25 mouse cellular contexts compared by ENCODE assay signal in genomic region chr1:58495603-58496002, GRCm38 (mm10). TPM values are rescaled to one million over a fixed set of nuclear protein-coding genes. Genes with fewer than 3 reads are reported as not detected.
DNase-seq lines count a peak whose midpoint lies in the region; ATAC-seq and TF ChIP-seq lines count a peak whose summit lies in the region.
"Had no signal": no experiment of that assay in that cellular context is flagged by ENCODE, and none has a peak within 500 bp of the region (broad histone marks: within the 10 kb centered on the region; RNA-seq: fewer than 3 reads in every experiment).

No protein-coding gene starts in this region.

- WGBS in embryonic facial prominence, embryonic 14.5 days = 89% methylated on average over 6 of the region's 6 CpGs
- 92% methylated on average over 6 of the region's 6 CpGs for WGBS in embryonic facial prominence, embryonic 10.5 days
- WGBS in embryonic facial prominence, embryonic 15.5 days = 92% methylated on average over 6 of the region's 6 CpGs

- no peak overlapping the region for H3K27ac ChIP-seq in embryonic facial prominence, embryonic 14.5 days (replicated peaks; ENCODE audit: low read depth, low read length)
- no peak overlapping the region for H3K27ac ChIP-seq in embryonic facial prominence, embryonic 10.5 days (replicated peaks)
- H3K27ac ChIP-seq in left cerebral cortex, adult 2 months = peak overlapping the region; percentile 56; the same call in 1 of the 2 replicates
- no peak overlapping the region for H3K27ac ChIP-seq in embryonic facial prominence, embryonic 15.5 days (replicated peaks)
- H3K27ac ChIP-seq: embryonic facial prominence, embryonic 13.5 days; forebrain, embryonic 10.5 days; forebrain, embryonic 12.5 days had no signal

- intact Hi-C loops in left cerebral cortex, adult 2 months (cut with DNase I) = no loop called here
- intact Hi-C loops in left cerebral cortex, postnatal 36 days (cut with DNase I) = no loop called here

- no peak overlapping the region for H3K9ac ChIP-seq in embryonic facial prominence, embryonic 14.5 days (ENCODE audit: low read depth, low read length)
- no peak overlapping the region for H3K9ac ChIP-seq in embryonic facial prominence, embryonic 15.5 days
- H3K9ac ChIP-seq: embryonic facial prominence, embryonic 13.5 days; forebrain, embryonic 12.5 days had no signal

- TF ChIP-seq CTCF in left cerebral cortex, adult 2 months (IDR thresholded peaks at IDR 0.05) = no peak

- no peak overlapping the region for H3K4me3 ChIP-seq in embryonic facial prominence, embryonic 14.5 days (ENCODE audit: low read depth, low read length)
- H3K4me3 ChIP-seq in embryonic facial prominence, embryonic 10.5 days = no peak overlapping the region
- no peak overlapping the region for H3K4me3 ChIP-seq in left cerebral cortex, adult 2 months
- H3K4me3 ChIP-seq in embryonic facial prominence, embryonic 15.5 days (replicated peaks) = no peak overlapping the region
- H3K4me3 ChIP-seq: embryonic facial prominence, embryonic 13.5 days; erythroblast, embryonic 14.5 days; forebrain, embryonic 10.5 days; forebrain, embryonic 12.5 days had no signal

- no peak overlapping the region for H3K4me2 ChIP-seq in embryonic facial prominence, embryonic 14.5 days (ENCODE audit: low read depth, low read length)
- H3K4me2 ChIP-seq in embryonic facial prominence, embryonic 15.5 days (replicated peaks) = no peak overlapping the region
- H3K4me2 ChIP-seq: embryonic facial prominence, embryonic 13.5 days; forebrain, embryonic 12.5 days had no signal

- peaks cover 89% of the 10 kb centered on the region for H3K36me3 ChIP-seq in embryonic facial prominence, embryonic 14.5 days (ENCODE audit: control insufficient read depth, insufficient read depth, low read length)
- peaks cover 99% of the 10 kb centered on the region for H3K36me3 ChIP-seq in embryonic facial prominence, embryonic 10.5 days (replicated peaks)
- peaks cover 71% of the 10 kb centered on the region for H3K36me3 ChIP-seq in embryonic facial prominence, embryonic 15.5 days

- H3K9me3 ChIP-seq in embryonic facial prominence, embryonic 14.5 days (ENCODE audit: control insufficient read depth, low read length) = no peaks in the 10 kb centered on the region
- no peaks in the 10 kb centered on the region for H3K9me3 ChIP-seq in embryonic facial prominence, embryonic 10.5 days
- H3K9me3 ChIP-seq in embryonic facial prominence, embryonic 15.5 days (replicated peaks) = no peaks in the 10 kb centered on the region
- H3K9me3 ChIP-seq: embryonic facial prominence, embryonic 13.5 days; forebrain, embryonic 10.5 days; forebrain, embryonic 12.5 days; G1E had no signal

- no peaks in the 10 kb centered on the region for H3K27me3 ChIP-seq in embryonic facial prominence, embryonic 14.5 days (replicated peaks; ENCODE audit: control insufficient read depth, insufficient read depth, low read length)
- H3K27me3 ChIP-seq in embryonic facial prominence, embryonic 10.5 days (replicated peaks; ENCODE audit: low read depth, poor library complexity, severe bottlenecking) = no peaks in the 10 kb centered on the region
- H3K27me3 ChIP-seq in embryonic facial prominence, embryonic 15.5 days = no peaks in the 10 kb centered on the region
- H3K27me3 ChIP-seq: CH12.LX; embryonic facial prominence, embryonic 13.5 days; forebrain, embryonic 12.5 days; Patski had no signal

- H3K4me1 ChIP-seq in embryonic facial prominence, embryonic 14.5 days (ENCODE audit: control insufficient read depth, insufficient read depth, low read length) = no peaks in the 10 kb centered on the region
- H3K4me1 ChIP-seq in embryonic facial prominence, embryonic 10.5 days = no peaks in the 10 kb centered on the region
- no peaks in the 10 kb centered on the region for H3K4me1 ChIP-seq in embryonic facial prominence, embryonic 15.5 days
- H3K4me1 ChIP-seq: embryonic facial prominence, embryonic 13.5 days; forebrain, embryonic 10.5 days; forebrain, embryonic 12.5 days had no signal

- ATAC-seq in embryonic facial prominence, embryonic 14.5 days (ENCODE audit: low read depth) = peak; percentile 57; the same call in 1 of the 2 replicates
- peak; percentile 63 for ATAC-seq in embryonic facial prominence, embryonic 15.5 days (ENCODE audit: insufficient number of reproducible peaks, low FRiP score, low TSS enrichment, low read depth)
- ATAC-seq: activated CD4-positive, CD25-positive, alpha-beta regulatory T cell, adult 4 months; CD4-positive, CD25-positive, alpha-beta regulatory T cell, adult 4 months; forebrain, embryonic 14.5 days; forebrain, embryonic 16.5 days; Patski had no signal

- peak; percentile 3 for DNase-seq in embryonic facial prominence, embryonic 14.5 days (ENCODE audit: low spot score)
- no peak for DNase-seq in embryonic facial prominence, embryonic 10.5 days (ENCODE audit: low spot score)
- no peak for DNase-seq in left cerebral cortex, adult 2 months (ENCODE audit: extremely low spot score in 1 of 2, low spot score in 2 of 2)
- no peak for DNase-seq in left cerebral cortex, postnatal 36 days (ENCODE audit: low spot score in 2 of 2)
- DNase-seq: adrenal gland, adult 8-10 months; adrenal gland, postnatal 14 days; adrenal gland, postnatal 36 days; B cell, adult 2 months; cerebellum, adult 11-12 months; cerebellum, adult 2 months; cerebellum, adult 9-10 months; cerebellum, postnatal 10 days; cerebellum, postnatal 25 days had no signal

RNA-seq across cellular contexts. Expression of gene Orc2, which starts 9.3 kb away (rescaled TPM):
- 31.6 and 32.5 TPM in 2 replicates for polyA plus RNA-seq in embryonic facial prominence, embryonic 14.5 days (2014; fragmentation: Nextera tagmentation; extraction: Ambion mirVana)
- 52.3 and 54.8 TPM in 2 replicates for polyA plus RNA-seq in embryonic facial prominence, embryonic 10.5 days (2016; fragmentation: Nextera tagmentation; extraction: Ambion mirVana)
- 10 to 100 TPM; 29.1 to 30.2 TPM for total RNA-seq in left cerebral cortex, adult 2 months (2021)
- total RNA-seq in left cerebral cortex, postnatal 36 days (2021) = 10 to 100 TPM; 29.6 to 32.4 TPM
- 25.9 and 27.1 TPM in 2 replicates for polyA plus RNA-seq in embryonic facial prominence, embryonic 15.5 days (2015; fragmentation: Nextera tagmentation; extraction: Ambion mirVana)

RNA-seq across cellular contexts. Expression of gene Ppil3, which starts 50.3 kb away (rescaled TPM):
- 44.9 and 50.7 TPM in 2 replicates for polyA plus RNA-seq in embryonic facial prominence, embryonic 14.5 days (2014; fragmentation: Nextera tagmentation; extraction: Ambion mirVana)
- polyA plus RNA-seq in embryonic facial prominence, embryonic 10.5 days (2016; fragmentation: Nextera tagmentation; extraction: Ambion mirVana) = 63.3 and 69.2 TPM in 2 replicates
- total RNA-seq in left cerebral cortex, adult 2 months (2021) = 10 to 100 TPM; 23.1 to 25.9 TPM
- 10 to 100 TPM; 27.1 to 27.9 TPM for total RNA-seq in left cerebral cortex, postnatal 36 days (2021)
- polyA plus RNA-seq in embryonic facial prominence, embryonic 15.5 days (2015; fragmentation: Nextera tagmentation; extraction: Ambion mirVana) = 52.2 and 54.4 TPM in 2 replicates

RNA-seq across cellular contexts. Expression of gene Nif3l1, which starts 50.7 kb away (rescaled TPM):
- 36.1 and 37.3 TPM in 2 replicates for polyA plus RNA-seq in embryonic facial prominence, embryonic 14.5 days (2014; fragmentation: Nextera tagmentation; extraction: Ambion mirVana)
- polyA plus RNA-seq in embryonic facial prominence, embryonic 10.5 days (2016; fragmentation: Nextera tagmentation; extraction: Ambion mirVana) = 76.9 and 78.4 TPM in 2 replicates
- 10 to 100 TPM; 15.6 to 19.1 TPM for total RNA-seq in left cerebral cortex, adult 2 months (2021)
- 10 to 100 TPM; 15.9 to 21.6 TPM for total RNA-seq in left cerebral cortex, postnatal 36 days (2021)
- 40.6 and 44.5 TPM in 2 replicates for polyA plus RNA-seq in embryonic facial prominence, embryonic 15.5 days (2015; fragmentation: Nextera tagmentation; extraction: Ambion mirVana)
